Mouse (Mus musculus) mesoderm, embryonic 11.5 days (tissue): Measurements from ENCODE around the gene Gas7.

Experiments
- DNase-seq: peaks from one replicate; pipeline ENCODE4 v3.0.0-alpha.2; 2012; ENCODE audit warnings: low read depth, low spot score

The Gas7 gene

GRCm38 (mm10) chr11:67652893-67653255 is 197.6 kb downstream of the Gas7 start:
- peak; percentile 30 for DNase-seq

- DNase-seq, result no peak
Measured at GRCm38 (mm10) chr11:67653521-67654090, 198.4 kb downstream of the Gas7 start.

- no peak for DNase-seq
Measured at GRCm38 (mm10) chr11:67654514-67654913, 199.3 kb downstream of the Gas7 start.

- no peak for DNase-seq
Measured at GRCm38 (mm10) chr11:67655236-67655959, 200.2 kb downstream of the Gas7 start.

GRCm38 (mm10) chr11:67656366-67656765 is 201.1 kb downstream of the Gas7 start:
- DNase-seq, result no peak

- no peak for DNase-seq
Measured at GRCm38 (mm10) chr11:67656811-67657210, 201.6 kb downstream of the Gas7 start.

- peak; percentile 73 for DNase-seq
Measured at GRCm38 (mm10) chr11:67657685-67658382, 202.6 kb downstream of the Gas7 start.

- no peak for DNase-seq
Measured at GRCm38 (mm10) chr11:67661465-67661864, 206.2 kb downstream of the Gas7 start.

- DNase-seq, result no peak
Measured at GRCm38 (mm10) chr11:67663437-67663836, 208.2 kb downstream of the Gas7 start.

- no peak for DNase-seq
Measured at GRCm38 (mm10) chr11:67664261-67664660, 209.0 kb downstream of the Gas7 start.

- DNase-seq, result no peak
Measured at GRCm38 (mm10) chr11:67664918-67665317, 209.7 kb downstream of the Gas7 start.

GRCm38 (mm10) chr11:67666129-67666528 is 210.9 kb downstream of the Gas7 start:
- no peak for DNase-seq

GRCm38 (mm10) chr11:67667531-67668332 is 212.5 kb downstream of the Gas7 start:
- no peak for DNase-seq

- DNase-seq, result no peak
Measured at GRCm38 (mm10) chr11:67668460-67669007, 213.3 kb downstream of the Gas7 start.

GRCm38 (mm10) chr11:67670031-67670430 is 214.8 kb downstream of the Gas7 start:
- DNase-seq, result no peak

GRCm38 (mm10) chr11:67672140-67672539 is 216.9 kb downstream of the Gas7 start:
- no peak for DNase-seq

- peak; percentile 81 for DNase-seq
Measured at GRCm38 (mm10) chr11:67675562-67676540, 220.6 kb downstream of the Gas7 start.

- DNase-seq, result no peak
Measured at GRCm38 (mm10) chr11:67679300-67679699, 224.1 kb downstream of the Gas7 start.

GRCm38 (mm10) chr11:67679930-67680329 is 224.7 kb downstream of the Gas7 start:
- DNase-seq, result no peak

- no peak for DNase-seq
Measured at GRCm38 (mm10) chr11:67681871-67682270, 226.6 kb downstream of the Gas7 start.
